Mouse (Mus musculus) heart, embryonic 13.5 days (tissue): ENCODE data around the gene Sh3bp4. TPM values are rescaled to one million over a fixed set of nuclear protein-coding genes. Genes with fewer than 3 reads are reported as not detected.
A peak's percentile ranks its signal among the peaks of the same experiment; 100 is the strongest.

ENCODE experiments used
- ATAC-seq: fragments of 200-750 bp; cut with Nextera tagmentation; 2 replicates; pipeline ENCODE4 v1.8.0; 2017; ENCODE audit warnings: moderate TSS enrichment; ENCODE audit not compliant: insufficient number of reproducible peaks, low FRiP score, low TSS enrichment; ENCODE audit errors: extremely low read depth
- H3K27ac ChIP-seq: fragments of 300-500 bp; sonication (generic); replicated peaks from 2 replicates; pipeline ENCODE4 v1.5.1; 2015; ENCODE audit warnings: moderate library complexity, mild to moderate bottlenecking, inconsistent platforms
- H3K27me3 ChIP-seq: fragments of 300-500 bp; sonication (generic); replicated peaks from 2 replicates; pipeline ENCODE4 v1.6.1; 2015; ENCODE audit warnings: mild to moderate bottlenecking, inconsistent platforms
- H3K36me3 ChIP-seq: fragments of 300-500 bp; sonication (generic); 2 replicates; pipeline ENCODE4 v1.6.1; 2015; ENCODE audit warnings: mild to moderate bottlenecking, inconsistent platforms
- H3K4me1 ChIP-seq: fragments of 300-500 bp; sonication (generic); 2 replicates; pipeline ENCODE4 v1.6.1; 2015; ENCODE audit warnings: inconsistent platforms
- H3K4me2 ChIP-seq: fragments of 300-500 bp; sonication (generic); 2 replicates; pipeline ENCODE4 v1.6.1; 2015; ENCODE audit warnings: inconsistent platforms, mild to moderate bottlenecking, moderate library complexity
- H3K4me3 ChIP-seq: fragments of 300-500 bp; sonication (generic); 2 replicates; pipeline ENCODE4 v1.5.1; 2015; ENCODE audit warnings: moderate library complexity, mild to moderate bottlenecking, inconsistent platforms
- H3K9ac ChIP-seq: fragments of 300-500 bp; sonication (generic); 2 replicates; pipeline ENCODE4 v1.6.1; 2015; ENCODE audit warnings: inconsistent platforms, mild to moderate bottlenecking, moderate library complexity
- H3K9me3 ChIP-seq: fragments of 300-500 bp; sonication (generic); 2 replicates; pipeline ENCODE4 v1.6.1; 2016; ENCODE audit warnings: inconsistent platforms
- WGBS: fragments of 180-500 bp; shearing (Covaris S2); methylation state at CpG from one replicate; pipeline ENCODE4 v1.1.7; 2015; ENCODE audit warnings: mixed read lengths; 5-methylcytosine and 5-hydroxymethylcytosine counted together
- polyA plus RNA-seq: library from polyadenylated mRNA; unstranded; fragments of >200 nt; fragmentation: Nextera tagmentation; extraction: Ambion mirVana; gene quantifications from 2 replicates; pipeline ENCODE4 v1.2.1, GENCODE M21; 2015

Sh3bp4 gene
- polyA plus RNA-seq, 1 experiment from 2014 or later: 19.2 TPM

DNA sequence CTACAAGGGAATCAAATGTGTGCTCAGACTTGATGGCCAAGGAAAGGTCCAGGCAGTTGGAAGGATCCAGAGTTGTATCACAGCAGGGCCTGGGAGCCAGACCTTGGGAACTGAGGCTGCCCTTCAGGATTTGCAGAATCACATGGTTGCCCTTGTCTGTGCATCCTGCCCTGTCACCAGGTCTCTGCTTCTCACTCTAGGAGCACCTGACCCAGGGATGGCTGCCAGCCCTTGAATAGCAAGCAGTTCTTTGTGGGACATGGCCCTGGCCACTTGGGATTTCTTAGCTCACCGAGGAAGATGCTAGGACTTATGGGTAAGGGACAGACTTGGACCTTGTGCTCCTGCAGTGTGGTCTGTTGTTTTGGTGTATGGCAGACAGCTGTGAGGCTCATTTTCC is 42.3 kb downstream of the Sh3bp4 start:
- 56% methylated on average over 1 of the region's 1 CpGs for WGBS
- ATAC-seq: peak; percentile 18; the same call in 1 of the 2 replicates
- H3K9ac ChIP-seq: no peak overlapping the region
- peak overlapping the region; percentile 34 for H3K27ac ChIP-seq
- no peak overlapping the region for H3K4me3 ChIP-seq
- H3K4me2 ChIP-seq: no peak overlapping the region
- H3K4me1 ChIP-seq: peaks cover 91% of the 10 kb centered on the region
- no peaks in the 10 kb centered on the region for H3K27me3 ChIP-seq
- no peaks in the 10 kb centered on the region for H3K9me3 ChIP-seq
- no peaks in the 10 kb centered on the region for H3K36me3 ChIP-seq

DNA sequence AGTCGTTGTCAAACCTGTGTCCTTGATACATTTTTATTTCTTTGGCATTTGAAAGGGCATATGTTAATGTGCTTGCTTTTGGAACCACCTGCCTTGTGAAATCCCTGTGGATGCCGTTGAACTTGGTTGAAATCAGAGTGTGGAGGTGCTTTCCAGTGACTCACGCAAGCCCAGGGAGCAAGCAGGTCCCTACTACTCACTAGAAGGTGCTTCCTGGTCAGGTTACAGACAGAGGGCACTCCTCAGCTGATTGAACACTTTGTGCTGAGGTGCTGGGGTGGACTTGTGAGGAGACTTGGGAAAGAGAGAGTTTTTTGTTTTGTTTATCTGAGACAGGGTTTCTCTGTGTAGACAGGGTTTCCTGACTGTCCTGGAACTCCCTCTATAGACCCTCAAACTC is 43.5 kb downstream of the Sh3bp4 start:
- H3K27me3 ChIP-seq: no peaks in the 10 kb centered on the region
- no peaks in the 10 kb centered on the region for H3K36me3 ChIP-seq
- 86% methylated on average over 3 of the region's 3 CpGs for WGBS
- no peak overlapping the region for H3K27ac ChIP-seq
- no peak overlapping the region for H3K4me3 ChIP-seq
- no peaks in the 10 kb centered on the region for H3K9me3 ChIP-seq
- no peak for ATAC-seq
- H3K9ac ChIP-seq: no peak overlapping the region
- peaks cover 90% of the 10 kb centered on the region for H3K4me1 ChIP-seq
- H3K4me2 ChIP-seq: no peak overlapping the region

DNA sequence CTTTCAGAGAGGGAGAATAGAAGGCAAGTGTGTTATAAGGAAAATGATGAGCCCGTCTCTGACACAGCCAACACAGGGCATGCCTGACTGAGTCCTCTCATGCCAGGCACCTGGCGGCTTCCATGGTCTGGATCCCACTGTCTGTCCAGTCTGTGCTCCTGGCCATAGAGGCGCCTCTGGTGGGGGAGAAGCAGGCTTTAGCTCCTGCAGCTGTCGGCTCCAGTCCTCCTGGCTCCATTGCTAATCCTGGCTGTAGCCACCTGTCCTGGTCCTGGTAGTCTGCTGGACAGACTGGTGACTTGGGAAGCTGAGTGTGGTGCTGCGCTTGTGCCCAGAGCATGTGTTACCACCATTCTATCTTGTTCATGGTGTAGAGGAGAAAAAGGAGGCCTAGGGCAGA is 46.8 kb downstream of the Sh3bp4 start:
- no peaks in the 10 kb centered on the region for H3K9me3 ChIP-seq
- H3K4me3 ChIP-seq: no peak overlapping the region
- peak overlapping the region; percentile 37; the same call in 1 of the 2 replicates for H3K9ac ChIP-seq
- 0 out of 2 replicates have a peak overlapping the region, but pooled peaks have one; percentile 12 for H3K27ac ChIP-seq
- H3K36me3 ChIP-seq: no peaks in the 10 kb centered on the region
- no peak for ATAC-seq
- H3K4me2 ChIP-seq: no peak overlapping the region
- 63% methylated on average over 5 of the region's 5 CpGs for WGBS
- no peaks in the 10 kb centered on the region for H3K27me3 ChIP-seq
- H3K4me1 ChIP-seq: peaks cover 90% of the 10 kb centered on the region

DNA sequence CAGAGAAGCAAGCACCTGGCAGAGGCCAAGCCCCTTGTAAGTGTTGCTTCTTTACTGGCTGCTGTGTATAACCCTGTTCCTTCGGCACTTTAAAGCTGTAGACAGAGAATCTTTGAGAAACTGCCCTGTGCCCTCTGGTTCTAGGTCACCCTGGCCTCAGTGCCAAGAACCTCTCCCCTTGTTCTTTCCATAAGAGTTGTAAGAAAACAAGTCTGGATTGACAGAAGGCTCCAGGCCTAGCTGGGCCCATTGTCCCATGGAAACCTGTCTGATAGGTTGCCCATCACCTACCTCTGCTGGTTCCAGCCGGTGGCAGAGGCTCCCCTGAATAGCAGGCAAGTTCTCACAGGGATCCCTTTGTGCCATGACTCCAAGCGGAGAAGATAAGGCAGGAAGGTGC is 47.9 kb downstream of the Sh3bp4 start:
- Histone ChIP-seq H3K4me2 (no peak overlapping the region), H3K9ac (peak overlapping the region; percentile 0), H3K36me3 (no peaks in the 10 kb centered on the region), H3K4me1 (peaks cover 91% of the 10 kb centered on the region), H3K27ac (0 out of 2 replicates have a peak overlapping the region, but pooled peaks have one; percentile 12), H3K27me3 (no peaks in the 10 kb centered on the region), H3K9me3 (no peaks in the 10 kb centered on the region), H3K4me3 (no peak overlapping the region)
- ATAC-seq: no peak
- WGBS: 68% methylated on average over 3 of the region's 3 CpGs

DNA sequence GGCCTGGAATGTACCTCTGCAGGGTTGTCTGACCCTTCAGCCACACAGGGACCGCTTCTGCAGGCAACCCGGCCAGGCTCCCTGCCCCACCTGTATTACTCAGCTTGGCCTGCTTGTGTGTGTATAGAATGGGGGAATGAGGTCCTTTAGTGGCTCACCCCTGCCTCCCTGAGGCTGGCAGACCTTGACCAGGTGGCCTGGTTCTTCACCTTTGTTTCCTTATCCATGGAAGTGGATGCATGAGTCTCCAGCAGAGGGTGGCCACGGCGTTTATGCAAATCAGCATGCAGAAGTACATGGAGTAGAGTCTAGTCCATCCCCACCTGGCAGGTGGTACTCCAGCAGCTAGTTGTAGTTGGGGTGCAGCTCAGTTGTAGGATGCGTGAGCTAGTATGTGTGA is 48.6 kb downstream of the Sh3bp4 start:
- Histone ChIP-seq H3K27ac (0 out of 2 replicates have a peak overlapping the region, but pooled peaks have one; percentile 21), H3K4me3 (no peak overlapping the region), H3K36me3 (no peaks in the 10 kb centered on the region), H3K4me2 (no peak overlapping the region), H3K9ac (no peak overlapping the region), H3K27me3 (no peaks in the 10 kb centered on the region), H3K4me1 (peaks cover 96% of the 10 kb centered on the region), H3K9me3 (no peaks in the 10 kb centered on the region)
- WGBS: 75% methylated on average over 5 of the region's 5 CpGs
- no peak for ATAC-seq

DNA sequence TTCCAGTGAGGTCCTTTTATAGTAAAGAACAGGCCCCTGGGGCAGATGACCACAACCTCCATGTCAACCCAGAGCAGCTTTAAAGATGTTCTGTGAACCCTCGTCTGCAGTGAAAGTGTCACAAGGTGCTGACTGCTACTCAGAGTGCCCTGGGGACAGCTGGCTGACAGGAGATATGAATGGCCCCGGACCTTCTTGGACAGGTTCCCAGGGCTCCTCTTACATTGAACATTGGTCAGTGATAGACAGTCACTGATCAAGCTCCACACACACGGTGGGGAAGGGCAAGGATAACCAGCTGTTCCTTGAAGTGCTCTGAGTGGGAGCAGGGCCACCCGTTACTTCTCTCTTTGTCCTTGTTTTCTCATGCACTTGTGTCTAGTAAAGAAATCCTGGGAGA is 50.1 kb downstream of the Sh3bp4 start:
- H3K27me3 ChIP-seq: no peaks in the 10 kb centered on the region
- H3K9me3 ChIP-seq: no peaks in the 10 kb centered on the region
- peak overlapping the region; percentile 70; the same call in 1 of the 2 replicates for H3K9ac ChIP-seq
- H3K4me1 ChIP-seq: peaks cover 93% of the 10 kb centered on the region
- H3K4me3 ChIP-seq: no peak overlapping the region
- WGBS: 16% methylated on average over 4 of the region's 4 CpGs
- peak overlapping the region; percentile 93 for H3K27ac ChIP-seq
- ATAC-seq: peak; percentile 12; the same call in 1 of the 2 replicates
- H3K36me3 ChIP-seq: no peaks in the 10 kb centered on the region
- H3K4me2 ChIP-seq: peak overlapping the region; percentile 12; the same call in 1 of the 2 replicates

DNA sequence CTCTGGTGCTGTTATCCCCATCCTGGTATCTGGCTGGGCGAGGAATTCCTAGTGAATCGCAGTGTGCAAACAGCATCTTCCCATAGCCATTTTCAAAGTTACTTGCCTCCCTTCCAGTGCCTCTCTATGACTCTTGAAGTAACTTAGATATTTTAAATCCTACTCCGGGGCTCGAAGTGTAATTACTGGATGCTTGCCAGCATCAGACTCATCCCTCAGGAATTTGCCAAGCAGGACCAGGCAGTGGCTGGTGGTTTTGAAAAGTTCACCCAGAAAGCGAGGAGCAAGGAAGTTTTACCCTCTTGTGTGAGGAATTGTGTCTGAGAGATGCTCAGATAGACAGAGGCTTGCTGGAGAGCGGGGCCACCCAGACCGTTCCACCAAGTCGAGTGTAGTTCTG is 51.3 kb downstream of the Sh3bp4 start:
- peak overlapping the region; percentile 66 for H3K9ac ChIP-seq
- H3K4me2 ChIP-seq: peak overlapping the region; percentile 47

DNA sequence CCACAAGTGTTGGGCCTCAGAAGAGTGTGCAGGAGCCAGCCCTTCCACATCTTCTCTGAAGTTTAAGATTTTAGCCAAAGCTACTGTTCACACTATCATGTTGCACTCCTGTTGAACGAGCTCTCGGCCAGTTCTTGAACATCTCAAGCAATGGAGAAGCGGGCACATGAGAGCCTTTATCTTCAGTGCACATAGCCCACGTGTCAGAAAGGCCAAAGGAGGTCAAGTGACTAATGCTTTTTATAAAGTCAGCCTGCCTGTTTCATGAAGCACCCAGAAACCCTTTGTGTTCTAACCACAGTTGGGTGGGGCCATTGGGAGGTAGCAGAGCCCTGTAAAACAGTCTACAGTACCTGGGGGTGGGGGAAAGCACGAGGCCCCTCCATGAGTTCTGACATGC is 52.2 kb downstream of the Sh3bp4 start:
- H3K4me1 ChIP-seq: peaks cover 74% of the 10 kb centered on the region
- no peak overlapping the region for H3K4me3 ChIP-seq
- peaks cover 5% of the 10 kb centered on the region for H3K36me3 ChIP-seq
- peaks cover 7% of the 10 kb centered on the region for H3K9me3 ChIP-seq
- peak overlapping the region; percentile 20; the same call in 1 of the 2 replicates for H3K9ac ChIP-seq
- H3K4me2 ChIP-seq: no peak overlapping the region
- 28% methylated on average over 5 of the region's 5 CpGs for WGBS
- H3K27me3 ChIP-seq: no peaks in the 10 kb centered on the region
- H3K27ac ChIP-seq: peak overlapping the region; percentile 93
- no peak for ATAC-seq

More for the DNA sequence above, 51.3 kb downstream of the Sh3bp4 start:
- no peaks in the 10 kb centered on the region for H3K9me3 ChIP-seq
- H3K4me1 ChIP-seq: peaks cover 83% of the 10 kb centered on the region
- no peak overlapping the region for H3K4me3 ChIP-seq
- ATAC-seq: no peak
- WGBS: 21% methylated on average over 8 of the region's 8 CpGs
- no peaks in the 10 kb centered on the region for H3K27me3 ChIP-seq
- peak overlapping the region; percentile 93 for H3K27ac ChIP-seq
- H3K36me3 ChIP-seq: no peaks in the 10 kb centered on the region

DNA sequence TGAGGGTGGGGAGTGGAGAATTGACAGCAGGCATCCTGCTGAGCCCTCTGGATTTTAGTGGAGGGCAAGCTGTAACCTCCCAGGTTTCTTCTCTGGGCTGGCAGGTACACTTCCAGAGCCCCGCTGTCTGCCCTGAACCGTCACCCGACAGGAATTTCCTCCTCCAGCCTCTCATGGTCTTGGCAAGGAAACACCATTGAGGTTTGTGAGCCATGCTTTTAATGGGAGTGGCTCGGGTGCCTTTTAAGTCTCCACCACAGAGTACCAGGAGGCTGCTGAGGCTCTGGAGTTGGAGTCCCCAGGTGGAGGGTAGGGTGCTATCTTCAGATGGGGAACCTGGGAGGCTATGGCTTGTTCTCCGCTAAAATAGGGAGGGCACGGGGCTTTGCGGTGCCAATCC is 53.9 kb downstream of the Sh3bp4 start:
- peaks cover 63% of the 10 kb centered on the region for H3K4me1 ChIP-seq

DNA sequence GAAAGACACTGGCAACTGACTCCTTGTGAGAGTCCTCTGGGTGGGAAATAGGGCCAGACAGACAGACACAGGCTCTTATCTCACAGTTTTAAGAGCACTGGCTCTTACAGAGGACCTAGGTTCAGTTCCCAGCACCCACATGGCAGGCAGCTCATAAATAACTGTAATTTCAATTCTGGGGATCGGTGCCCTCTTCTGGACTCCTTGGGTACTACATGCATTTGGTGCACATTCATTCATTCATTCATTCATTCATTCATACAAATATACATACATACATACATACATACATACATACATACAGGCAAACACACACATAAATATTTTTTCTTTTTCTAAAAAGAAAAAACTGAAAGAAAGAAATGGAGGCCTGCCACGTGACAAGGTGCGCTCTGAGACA is 56.9 kb downstream of the Sh3bp4 start:
- Histone ChIP-seq H3K4me1 (peaks cover 52% of the 10 kb centered on the region), H3K4me2 (no peak overlapping the region), H3K27ac (no peak overlapping the region), H3K9ac (no peak overlapping the region), H3K27me3 (no peaks in the 10 kb centered on the region), H3K36me3 (peaks cover 5% of the 10 kb centered on the region), H3K4me3 (no peak overlapping the region), H3K9me3 (peaks cover 7% of the 10 kb centered on the region)
- 92% methylated on average over 3 of the region's 3 CpGs for WGBS
- no peak for ATAC-seq

More for the DNA sequence above, 53.9 kb downstream of the Sh3bp4 start:
- no peak for ATAC-seq
- Histone ChIP-seq H3K9ac (0 out of 2 replicates have a peak overlapping the region, but pooled peaks have one; percentile 28), H3K4me3 (no peak overlapping the region), H3K9me3 (peaks cover 7% of the 10 kb centered on the region), H3K27ac (peak overlapping the region; percentile 6; the same call in 1 of the 2 replicates), H3K27me3 (no peaks in the 10 kb centered on the region), H3K36me3 (peaks cover 5% of the 10 kb centered on the region), H3K4me2 (no peak overlapping the region)
- 61% methylated on average over 7 of the region's 7 CpGs for WGBS

DNA sequence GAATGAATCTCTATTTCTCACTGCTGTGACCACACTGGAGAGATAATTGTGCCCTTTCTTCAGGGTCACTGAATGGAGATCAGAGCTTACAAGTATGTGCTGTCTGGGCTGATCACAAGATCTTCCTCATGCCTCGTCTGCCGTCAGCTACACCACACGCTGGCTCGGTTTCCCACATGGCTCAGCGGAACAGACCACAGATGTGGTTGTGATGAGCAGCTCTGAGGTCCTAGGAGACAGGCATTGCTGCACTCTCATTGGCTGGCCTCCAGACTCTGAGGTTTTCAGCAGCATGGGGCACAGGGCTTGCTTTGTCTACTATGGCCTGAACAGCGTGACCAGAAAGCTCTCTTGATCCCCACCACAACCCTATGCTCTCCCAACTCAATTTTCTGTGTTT is 60.2 kb downstream of the Sh3bp4 start:
- Histone ChIP-seq H3K27ac (peak overlapping the region; percentile 61), H3K4me2 (no peak overlapping the region), H3K27me3 (no peaks in the 10 kb centered on the region), H3K4me1 (peaks cover 54% of the 10 kb centered on the region), H3K9ac (no peak overlapping the region), H3K9me3 (peaks cover 7% of the 10 kb centered on the region), H3K4me3 (no peak overlapping the region), H3K36me3 (peaks cover 5% of the 10 kb centered on the region)
- no peak for ATAC-seq
- 76% methylated on average over 6 of the region's 6 CpGs for WGBS

DNA sequence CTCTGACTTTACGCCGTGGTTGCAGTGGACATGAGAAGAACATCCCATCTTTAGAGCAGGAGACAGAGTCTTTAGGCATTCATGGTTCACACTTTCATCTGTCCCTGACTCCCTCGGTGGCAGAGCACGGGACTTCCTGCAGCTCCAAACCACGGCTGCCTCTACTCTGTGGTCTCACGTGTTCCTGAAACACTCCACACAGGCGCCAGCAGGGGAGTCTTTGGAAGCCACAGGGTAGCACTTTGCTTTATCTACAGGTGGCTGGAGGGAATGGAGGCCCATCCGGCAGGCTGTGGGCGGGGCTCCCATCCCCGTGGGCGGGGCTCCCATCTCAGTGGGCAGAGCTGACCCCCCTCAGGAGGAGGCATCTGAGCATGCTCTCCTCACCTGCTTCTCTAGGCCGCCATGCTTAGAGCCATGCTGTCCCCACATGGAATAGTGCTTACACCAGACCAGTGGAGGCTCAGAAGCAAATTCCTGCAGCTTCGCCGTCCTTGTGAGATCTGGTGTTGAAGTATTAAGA is 60.9 kb downstream of the Sh3bp4 start:
- no peak for ATAC-seq

More for the DNA sequence above, 60.9 kb downstream of the Sh3bp4 start:
- no peak overlapping the region for H3K4me3 ChIP-seq
- WGBS: 64% methylated on average over 14 of the region's 14 CpGs
- H3K4me2 ChIP-seq: no peak overlapping the region
- peaks cover 7% of the 10 kb centered on the region for H3K9me3 ChIP-seq
- H3K9ac ChIP-seq: no peak overlapping the region
- peak overlapping the region; percentile 61 for H3K27ac ChIP-seq
- peaks cover 5% of the 10 kb centered on the region for H3K36me3 ChIP-seq
- H3K27me3 ChIP-seq: no peaks in the 10 kb centered on the region
- peaks cover 61% of the 10 kb centered on the region for H3K4me1 ChIP-seq
